Mouse (Mus musculus) c-Kit-positive CD71-negative TER-119-negative erythroid progenitor cells, embryonic 14.5 days (primary cell): ENCODE results near the gene Minar1.

Experiments
- DNase-seq: peaks from one replicate; pipeline ENCODE4 v3.0.0-alpha.2; 2013; ENCODE audit warnings: low read depth

The Minar1 gene

GRCm38 (mm10) chr9:89623006-89623760 is at the start of gene Minar1:
TSS of gene Minar1 (minus strand) at chr9:89623125.
- DNase-seq: no peak

- no peak for DNase-seq
Measured at GRCm38 (mm10) chr9:89669878-89670277, 47.0 kb upstream of the Minar1 start.

DNA sequence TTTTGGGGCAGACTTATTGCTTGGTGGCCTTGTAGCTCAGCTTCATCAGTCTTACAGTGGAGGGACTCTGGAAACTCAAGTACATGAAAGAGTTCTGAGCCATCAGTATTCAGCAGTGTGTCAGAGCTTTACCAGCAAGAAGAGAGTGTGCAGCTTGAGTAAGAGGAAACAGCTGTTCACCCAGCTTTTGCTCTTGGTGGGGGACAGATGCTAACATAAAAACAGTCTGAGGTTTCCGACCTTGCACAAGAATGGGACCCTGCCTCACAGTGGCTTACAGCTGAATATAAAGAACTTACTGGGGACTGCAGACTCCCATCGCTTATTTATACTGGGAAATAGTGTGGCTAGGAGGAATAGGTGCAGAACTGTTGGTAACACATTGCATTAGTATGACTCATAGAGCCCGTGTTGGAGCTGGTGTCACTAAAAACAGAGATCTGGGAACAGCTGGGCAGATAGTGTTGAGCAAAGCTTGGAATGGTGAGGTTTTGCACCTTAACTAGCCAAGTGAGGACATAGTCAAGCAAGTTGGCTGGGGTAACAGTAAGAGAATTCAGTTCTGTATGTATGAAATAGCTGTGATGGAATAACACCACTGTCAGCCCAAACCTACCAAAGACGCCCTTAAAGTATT is 44.5 kb upstream of the Minar1 start:
- peak; percentile 16 for DNase-seq

- DNase-seq: no peak
Measured at GRCm38 (mm10) chr9:89650913-89651312, 28.0 kb upstream of the Minar1 start.

DNA sequence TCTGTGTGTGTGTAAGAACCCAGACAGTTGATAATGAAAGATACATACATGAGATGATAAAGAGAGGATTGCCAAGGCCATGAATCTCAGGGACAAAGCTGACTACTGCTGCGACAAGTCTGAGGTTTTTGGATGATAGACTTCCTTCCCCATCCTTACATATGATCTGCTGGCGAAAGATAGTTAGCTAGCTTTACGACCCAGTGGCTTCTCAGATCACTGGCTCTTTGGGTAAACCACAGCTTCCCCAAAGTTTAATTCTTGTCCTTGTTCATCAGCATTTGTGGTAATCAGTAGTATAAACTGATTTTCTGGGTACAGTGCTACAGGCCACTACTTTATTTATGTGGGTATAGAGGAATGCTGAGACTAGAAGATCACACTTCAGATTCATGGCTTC is 14.5 kb upstream of the Minar1 start:
- no peak for DNase-seq

- DNase-seq: no peak
Measured at GRCm38 (mm10) chr9:89622296-89623005, 474 bp downstream of the Minar1 start.

GRCm38 (mm10) chr9:89621750-89622149 is 1.2 kb downstream of the Minar1 start:
- no peak for DNase-seq

GRCm38 (mm10) chr9:89620347-89620746 is 2.6 kb downstream of the Minar1 start:
- no peak for DNase-seq

GRCm38 (mm10) chr9:89616946-89617345 is 6.0 kb downstream of the Minar1 start:
- no peak for DNase-seq

GRCm38 (mm10) chr9:89610592-89610991 is 12.3 kb downstream of the Minar1 start:
- DNase-seq: no peak

DNA sequence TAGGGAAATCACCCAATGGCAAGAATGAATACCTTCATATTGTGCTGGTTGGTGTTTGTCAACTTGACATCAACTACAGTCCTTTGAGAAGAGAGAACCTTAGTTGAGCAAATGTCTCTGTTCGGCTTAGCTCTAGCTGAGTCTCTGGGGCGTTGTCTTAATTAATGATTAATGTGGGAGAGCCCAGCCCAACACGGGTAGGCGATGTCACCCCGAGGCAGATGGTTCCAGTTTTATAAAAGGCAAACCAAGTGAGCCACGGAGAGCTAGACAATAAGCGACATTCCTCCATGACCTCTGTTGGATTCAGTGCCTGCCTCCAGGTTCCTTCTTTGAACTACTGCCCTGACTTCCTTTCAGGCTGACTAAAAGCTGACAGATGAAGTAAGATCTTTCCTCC is 15.6 kb downstream of the Minar1 start:
- DNase-seq: no peak

DNA sequence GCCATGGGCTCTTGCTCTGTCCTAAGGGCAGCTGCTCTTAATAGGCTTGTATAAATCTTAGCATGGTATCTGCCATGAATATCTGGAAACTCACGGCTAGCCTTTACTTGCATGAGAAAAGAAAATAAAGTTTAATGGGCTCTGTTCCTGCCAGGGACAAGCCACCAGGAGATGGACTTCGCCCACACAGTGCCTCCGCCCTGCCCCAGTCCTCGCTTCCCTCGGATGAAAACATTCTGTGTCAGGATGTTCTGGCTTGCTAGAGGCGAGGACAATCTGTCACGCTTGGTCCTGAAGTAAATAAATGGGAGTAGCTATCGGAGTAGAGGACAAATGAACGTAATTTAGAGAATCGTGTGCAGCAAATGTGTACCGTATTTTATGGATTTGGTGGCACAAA is 16.7 kb downstream of the Minar1 start:
- no peak for DNase-seq

DNA sequence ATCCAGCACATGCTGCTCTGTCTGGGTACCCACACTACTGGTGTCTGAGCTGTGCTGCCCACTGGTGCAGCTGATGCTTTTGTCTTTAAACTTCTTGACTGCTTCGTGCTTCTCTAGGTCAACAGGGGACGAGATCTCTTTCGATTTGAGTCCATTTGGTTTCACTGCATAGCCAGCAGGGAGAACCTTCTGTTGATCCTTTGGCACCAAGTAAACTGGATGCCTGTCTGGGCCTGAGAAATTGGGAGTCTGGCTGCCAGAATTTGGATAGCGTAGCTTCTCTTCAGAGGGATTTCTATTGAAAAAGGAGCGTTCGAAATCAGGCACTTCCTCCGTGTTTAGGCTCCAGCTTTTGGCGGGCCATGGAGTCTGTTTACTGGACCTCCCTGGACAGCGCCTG is 21.0 kb downstream of the Minar1 start:
- no peak for DNase-seq

DNA sequence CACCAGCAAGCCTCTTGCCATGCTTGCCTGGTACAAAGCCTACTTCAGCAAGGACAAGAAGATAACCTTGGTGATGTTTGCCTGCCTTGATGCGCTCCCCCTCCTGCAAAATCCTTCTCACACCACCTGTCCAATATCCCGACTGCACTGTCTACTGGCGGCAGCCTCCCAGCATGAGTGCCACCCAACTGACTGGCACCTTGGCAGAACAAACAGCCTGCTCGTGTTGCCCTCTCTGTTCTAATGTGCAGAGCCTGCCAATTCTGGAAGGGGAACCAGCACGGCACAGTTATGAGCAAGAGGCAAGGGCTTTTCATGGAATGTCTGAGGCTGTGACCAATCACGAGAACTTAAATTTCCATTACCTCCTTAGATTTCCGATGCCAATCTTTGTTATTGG is 22.2 kb downstream of the Minar1 start:
- no peak for DNase-seq

GRCm38 (mm10) chr9:89597071-89597470 is 25.9 kb downstream of the Minar1 start:
- no peak for DNase-seq

DNA sequence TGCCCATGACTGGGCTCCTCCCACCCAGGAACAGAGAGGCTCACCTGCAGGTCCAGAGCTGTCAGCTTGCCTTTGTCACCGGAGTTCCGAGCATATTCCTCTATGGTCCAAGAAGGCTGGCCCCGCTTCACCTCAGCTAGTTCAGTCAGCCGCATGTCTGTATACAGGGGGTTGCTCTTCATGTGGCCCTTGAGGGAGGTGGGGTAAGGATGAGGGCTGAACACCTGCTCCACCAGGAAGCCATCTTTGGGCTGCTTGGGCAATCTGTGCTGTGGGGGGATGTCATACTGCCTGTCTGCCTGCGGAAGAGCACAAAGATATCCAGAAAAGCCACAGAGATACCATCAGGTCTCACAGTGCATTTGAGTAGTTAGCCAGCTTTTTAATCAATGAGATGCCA is 26.5 kb downstream of the Minar1 start:
- no peak for DNase-seq

GRCm38 (mm10) chr9:89592391-89592790 is 30.5 kb downstream of the Minar1 start:
- no peak for DNase-seq

DNA sequence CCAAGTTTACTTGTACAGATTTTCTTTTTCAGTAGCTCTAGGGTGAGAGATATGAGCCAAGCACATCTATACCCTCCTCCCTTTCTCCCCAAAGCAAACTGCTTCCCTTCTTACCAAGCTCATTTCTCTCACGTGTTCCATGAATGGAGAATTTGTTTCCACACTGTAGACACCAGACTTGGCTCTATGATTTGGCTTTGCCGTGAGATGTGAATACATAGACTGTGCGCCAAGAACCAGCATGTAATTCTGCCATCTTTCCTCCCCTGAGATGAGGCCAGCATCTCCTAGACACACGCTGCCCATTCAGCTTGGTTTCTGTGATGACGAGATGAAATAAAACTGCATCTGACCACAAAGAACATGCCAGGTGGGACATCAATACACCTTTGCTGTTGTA is 44.5 kb downstream of the Minar1 start:
- DNase-seq: no peak

GRCm38 (mm10) chr9:89552663-89553062 is 70.3 kb downstream of the Minar1 start:
- no peak for DNase-seq
